Mouse (Mus musculus) lung, embryonic 14.5 days (tissue): ENCODE data around the gene Ccne1. TPM values are rescaled to one million over a fixed set of nuclear protein-coding genes. Genes with fewer than 3 reads are reported as not detected.
A peak's percentile ranks its signal among the peaks of the same experiment; 100 is the strongest.
"Not testable (repeated sequence)": the region's sequence is repeated elsewhere in the genome, so short reads cannot be mapped to it uniquely, and the experiment has no call there.

Experiments
- ATAC-seq: fragments of 200-750 bp; cut with Nextera tagmentation; 2 replicates; pipeline ENCODE4 v1.8.0; 2017; ENCODE audit warnings: mild to moderate bottlenecking, moderate TSS enrichment, moderate library complexity; ENCODE audit not compliant: insufficient read depth
- DNase-seq: peaks from one replicate; pipeline ENCODE4 v3.0.0-alpha.2; 2015
- H3K27ac ChIP-seq: fragments of 300-500 bp; sonication (generic); 2 replicates; pipeline ENCODE4 v1.5.1; 2014; ENCODE audit warnings: low read depth, mild to moderate bottlenecking, moderate library complexity
- H3K27me3 ChIP-seq: fragments of 300-500 bp; sonication (generic); 2 replicates; pipeline ENCODE4 v1.6.1; 2014; ENCODE audit warnings: low read length, control low read depth; ENCODE audit not compliant: insufficient read depth
- H3K36me3 ChIP-seq: fragments of 300-500 bp; sonication (generic); 2 replicates; pipeline ENCODE4 v1.6.1; 2014; ENCODE audit warnings: control low read depth; ENCODE audit not compliant: insufficient read depth
- H3K4me1 ChIP-seq: fragments of 300-500 bp; sonication (generic); 2 replicates; pipeline ENCODE4 v1.6.1; 2014; ENCODE audit warnings: antibody characterized with exemption, control low read depth; ENCODE audit not compliant: insufficient read depth
- H3K4me2 ChIP-seq: fragments of 300-500 bp; sonication (generic); 2 replicates; pipeline ENCODE4 v1.6.1; 2014; ENCODE audit warnings: mild to moderate bottlenecking
- H3K4me3 ChIP-seq: fragments of 300-500 bp; sonication (generic); 2 replicates; pipeline ENCODE4 v1.5.1; 2014; ENCODE audit warnings: low read depth, low read length
- H3K9ac ChIP-seq: fragments of 300-500 bp; sonication (generic); 2 replicates; pipeline ENCODE4 v1.6.1; 2014
- H3K9me3 ChIP-seq: fragments of 300-500 bp; sonication (generic); 2 replicates; pipeline ENCODE4 v1.6.1; 2016; ENCODE audit warnings: low read depth, low read length, control low read depth
- CTCF ChIP-seq: IDR thresholded peaks from 2 replicates; pipeline ENCODE4 v1.5.1; 2016; ENCODE audit warnings: antibody characterized with exemption, low read depth
- WGBS: fragments of 180-500 bp; shearing (Covaris S2); extraction: QIAGEN DNeasy Blood & Tissue Kit; methylation state at CpG from one replicate; pipeline ENCODE4 v1.1.7; 2014; 5-methylcytosine and 5-hydroxymethylcytosine counted together
- polyA plus RNA-seq: library from polyadenylated mRNA; unstranded; fragments of >200 nt; fragmentation: Nextera tagmentation; extraction: Ambion mirVana; gene quantifications from 2 replicates; pipeline ENCODE4 v1.2.1, GENCODE M21; 2014

Ccne1 gene
- polyA plus RNA-seq, 1 experiment from 2014 or later: 79.8 TPM

DNA sequence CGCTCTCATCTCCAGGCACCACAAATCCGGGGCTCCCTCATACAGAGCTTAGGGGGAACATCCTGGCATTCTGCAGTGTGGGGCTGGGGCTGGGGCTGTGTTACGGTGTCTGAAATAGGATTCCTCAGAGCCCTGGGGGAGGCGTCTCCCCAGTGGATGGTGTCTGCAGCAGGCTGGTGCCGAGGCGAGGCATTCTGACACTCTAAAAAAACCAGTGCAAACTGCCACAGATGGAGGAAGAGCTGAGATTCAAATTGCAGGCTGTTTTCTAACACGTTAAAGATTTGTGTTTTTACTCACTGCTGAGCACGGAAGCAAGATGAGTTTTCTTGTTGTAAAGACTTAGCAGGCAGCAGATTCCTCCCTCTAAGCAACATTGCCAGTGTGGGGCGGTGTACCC is 33.0 kb upstream of the Ccne1 start:
- ATAC-seq (no peak), DNase-seq (no peak)
- no peak overlapping the region for H3K4me2 ChIP-seq
- H3K9ac ChIP-seq: no peak overlapping the region
- WGBS: 35% methylated on average over 9 of the region's 9 CpGs
- TF ChIP-seq CTCF: no peak
- H3K4me1 ChIP-seq: no peaks in the 10 kb centered on the region
- H3K4me3 ChIP-seq: no peak overlapping the region
- H3K9me3 ChIP-seq: no peaks in the 10 kb centered on the region
- H3K27me3 ChIP-seq: no peaks in the 10 kb centered on the region
- H3K36me3 ChIP-seq: no peaks in the 10 kb centered on the region
- H3K27ac ChIP-seq: no peak overlapping the region

DNA sequence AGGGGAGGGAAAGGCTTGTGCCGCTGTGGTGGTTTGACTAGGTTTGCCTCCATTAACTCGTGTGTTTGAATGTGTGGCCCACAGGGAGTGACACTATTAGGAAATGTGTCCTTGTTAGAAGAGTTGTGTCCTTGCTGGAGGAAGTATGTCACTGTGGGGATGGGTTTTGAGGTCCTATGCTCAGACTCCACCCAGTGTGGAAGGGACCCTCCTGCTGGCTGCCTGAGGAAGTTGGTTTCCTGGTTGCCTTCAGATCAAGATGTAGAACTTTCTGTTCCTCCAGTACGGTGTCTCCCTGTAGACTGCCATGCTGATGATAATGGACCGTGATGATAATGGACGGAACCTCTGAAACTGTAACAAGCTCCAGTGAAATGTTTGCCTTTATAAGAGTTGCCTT is 27.1 kb upstream of the Ccne1 start:
- ATAC-seq: no peak
- Histone ChIP-seq H3K27me3 (no peaks in the 10 kb centered on the region), H3K9ac (no peak overlapping the region), H3K27ac (no peak overlapping the region), H3K4me1 (no peaks in the 10 kb centered on the region), H3K4me2 (no peak overlapping the region), H3K9me3 (no peaks in the 10 kb centered on the region), H3K4me3 (no peak overlapping the region), H3K36me3 (no peaks in the 10 kb centered on the region)
- DNase-seq: no peak
- TF ChIP-seq CTCF: no peak
- 86% methylated on average over 5 of the region's 5 CpGs for WGBS

DNA sequence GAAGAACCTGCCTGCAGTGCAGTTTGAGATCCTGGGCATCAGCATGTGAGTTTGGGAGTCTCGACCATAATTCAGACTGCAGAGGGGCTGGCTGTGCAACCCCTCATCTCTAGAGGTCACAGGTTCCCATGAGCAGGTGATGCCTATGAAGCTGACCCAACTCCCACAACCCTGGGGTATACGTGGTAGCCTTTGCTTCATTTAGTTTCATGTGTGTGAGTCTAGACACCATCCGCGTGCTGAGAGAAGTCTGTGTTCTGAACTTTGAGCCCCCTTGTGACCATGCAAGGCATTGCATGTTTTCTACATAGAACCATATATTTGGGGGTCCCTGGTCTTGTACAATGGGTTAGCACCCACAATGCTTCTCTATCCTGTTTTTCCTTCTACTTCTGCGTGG is 23.9 kb upstream of the Ccne1 start:
- peak; percentile 84 for DNase-seq
- TF ChIP-seq CTCF: peak; percentile 84
- H3K9ac ChIP-seq: no peak overlapping the region
- no peak overlapping the region for H3K4me3 ChIP-seq
- no peak overlapping the region for H3K4me2 ChIP-seq
- 28% methylated on average over 5 of the region's 5 CpGs for WGBS
- no peaks in the 10 kb centered on the region for H3K36me3 ChIP-seq
- no peaks in the 10 kb centered on the region for H3K9me3 ChIP-seq
- no peaks in the 10 kb centered on the region for H3K4me1 ChIP-seq
- no peak overlapping the region for H3K27ac ChIP-seq
- H3K27me3 ChIP-seq: no peaks in the 10 kb centered on the region
- peak; percentile 67; the same call in 1 of the 2 replicates for ATAC-seq

DNA sequence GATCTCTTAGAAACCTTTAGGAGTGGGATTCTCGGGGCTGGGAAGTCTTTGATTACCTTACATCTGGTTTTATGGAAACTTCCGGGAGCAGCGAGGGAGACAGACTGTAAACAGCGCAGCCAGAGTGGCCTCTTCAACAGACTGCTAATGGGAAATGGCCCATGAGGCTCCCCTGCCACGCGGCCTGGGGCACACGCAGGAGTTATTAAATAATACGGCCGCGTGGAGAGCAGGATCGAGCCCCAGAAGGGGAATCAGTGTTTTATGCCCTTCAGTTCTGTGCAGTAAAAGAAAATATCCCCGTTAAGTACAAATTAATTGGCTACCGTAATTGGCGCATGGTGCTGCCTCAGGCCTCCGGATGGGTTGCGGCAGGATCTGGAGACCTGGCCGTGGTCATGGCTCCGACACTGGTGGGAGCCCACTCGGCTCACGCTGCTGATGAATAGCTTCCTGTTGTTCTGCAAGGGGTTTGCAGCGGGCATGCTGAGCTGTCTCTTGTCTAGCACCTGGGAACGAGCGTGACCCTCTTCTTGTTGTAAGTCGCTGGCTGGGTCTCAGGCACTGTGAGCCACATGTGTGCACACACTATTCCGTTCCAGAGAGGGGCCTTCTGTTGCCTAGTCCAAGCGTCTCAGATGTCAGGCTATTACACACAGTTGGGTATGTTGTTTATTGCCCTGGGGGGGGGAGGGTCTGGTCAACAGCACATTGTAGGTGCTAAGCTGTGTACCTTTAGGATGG is 22.8 kb upstream of the Ccne1 start:
- no peaks in the 10 kb centered on the region for H3K36me3 ChIP-seq
- H3K9ac ChIP-seq: no peak overlapping the region
- 64% methylated on average over 26 of the region's 26 CpGs for WGBS
- ATAC-seq (peak; percentile 7; the same call in 1 of the 2 replicates), DNase-seq (no peak)
- no peak for TF ChIP-seq CTCF
- H3K9me3 ChIP-seq: no peaks in the 10 kb centered on the region
- no peak overlapping the region for H3K4me2 ChIP-seq
- H3K4me3 ChIP-seq: no peak overlapping the region
- H3K27me3 ChIP-seq: no peaks in the 10 kb centered on the region
- H3K27ac ChIP-seq: no peak overlapping the region
- H3K4me1 ChIP-seq: no peaks in the 10 kb centered on the region

DNA sequence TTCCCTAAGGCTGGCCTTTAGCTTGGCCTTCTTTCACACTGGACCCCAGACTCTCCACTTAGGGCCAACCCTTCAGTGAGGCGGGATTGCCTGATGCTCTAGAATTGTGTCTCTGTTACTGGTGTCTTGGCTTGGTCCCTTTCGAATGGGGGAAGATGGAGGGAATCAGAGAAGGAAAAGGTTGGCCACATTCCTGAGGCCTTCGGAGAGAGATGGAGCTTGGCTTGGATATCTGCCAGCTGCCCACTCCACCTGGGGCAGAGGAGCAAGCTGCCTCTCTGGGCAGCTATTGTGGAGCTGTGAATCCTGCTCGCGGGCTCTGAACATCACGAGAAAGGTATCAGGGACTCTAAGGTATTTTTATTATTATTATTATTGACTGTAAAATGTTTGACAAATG is 22.2 kb upstream of the Ccne1 start:
- WGBS: 78% methylated on average over 6 of the region's 6 CpGs
- ATAC-seq (no peak), DNase-seq (no peak)
- H3K27me3 ChIP-seq: no peaks in the 10 kb centered on the region
- no peaks in the 10 kb centered on the region for H3K9me3 ChIP-seq
- H3K4me2 ChIP-seq: no peak overlapping the region
- no peak overlapping the region for H3K9ac ChIP-seq
- H3K27ac ChIP-seq: no peak overlapping the region
- no peak overlapping the region for H3K4me3 ChIP-seq
- no peaks in the 10 kb centered on the region for H3K36me3 ChIP-seq
- TF ChIP-seq CTCF: no peak
- H3K4me1 ChIP-seq: no peaks in the 10 kb centered on the region

DNA sequence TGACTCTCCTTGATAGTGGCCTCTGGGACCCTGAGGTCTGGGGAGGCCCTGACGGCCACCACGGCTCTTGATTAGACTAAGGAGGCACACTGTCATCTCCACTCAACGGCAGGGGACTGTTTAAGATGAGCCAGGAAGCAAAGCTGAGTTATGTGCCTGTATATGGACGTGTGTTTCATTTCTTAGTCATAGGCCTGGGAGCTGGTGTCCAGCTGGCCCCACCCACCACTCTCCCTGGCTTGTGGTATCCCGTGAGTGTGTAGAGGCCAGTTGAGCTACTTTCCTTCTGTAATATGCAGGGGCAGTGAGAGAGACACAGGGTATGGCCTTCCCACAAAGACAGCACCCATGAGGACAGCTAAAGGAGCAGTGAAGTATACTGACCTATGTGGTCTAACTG is 20.9 kb upstream of the Ccne1 start:
- H3K4me3 ChIP-seq, H3K9ac ChIP-seq, H3K9me3 ChIP-seq, ATAC-seq, H3K36me3 ChIP-seq, H3K27me3 ChIP-seq, H3K27ac ChIP-seq, H3K4me1 ChIP-seq, H3K4me2 ChIP-seq, DNase-seq: not testable (repeated sequence)
- WGBS: 40% methylated on average over 5 of the region's 5 CpGs

DNA sequence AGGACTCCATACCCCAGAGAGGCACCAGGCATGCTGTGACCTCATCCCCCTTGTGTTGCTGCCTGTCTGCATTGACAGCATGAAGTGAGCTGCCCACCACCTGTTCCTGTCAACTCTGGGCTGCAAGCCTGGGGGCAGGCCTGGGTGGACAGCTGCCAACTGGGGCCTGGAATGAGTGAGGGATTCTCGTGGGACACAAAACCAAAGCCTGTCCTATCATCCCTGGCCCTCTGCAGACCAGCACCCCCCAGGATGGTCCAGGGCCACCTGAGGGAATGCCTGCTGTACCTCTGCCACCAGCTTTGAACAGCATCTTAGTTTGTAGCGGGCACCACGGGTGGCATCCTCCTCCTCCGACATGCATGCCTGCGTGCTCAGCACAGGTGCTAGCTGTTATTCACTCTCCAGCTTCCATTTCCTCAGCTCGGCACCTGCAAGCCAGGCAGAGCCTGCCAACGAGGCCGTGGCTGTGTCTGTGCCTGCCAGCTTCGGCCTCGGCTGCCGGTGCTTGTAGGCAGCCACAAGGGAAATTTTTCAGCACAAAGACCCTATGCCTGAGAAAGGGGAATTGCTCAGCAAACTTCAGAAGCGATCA is 18.3 kb upstream of the Ccne1 start:
- no peaks in the 10 kb centered on the region for H3K27me3 ChIP-seq
- H3K4me1 ChIP-seq: no peaks in the 10 kb centered on the region
- WGBS: 71% methylated on average over 12 of the region's 12 CpGs
- no peak for TF ChIP-seq CTCF
- no peak overlapping the region for H3K4me3 ChIP-seq
- no peaks in the 10 kb centered on the region for H3K9me3 ChIP-seq
- no peak overlapping the region for H3K4me2 ChIP-seq
- H3K9ac ChIP-seq: no peak overlapping the region
- no peak for ATAC-seq
- no peak overlapping the region for H3K27ac ChIP-seq
- no peak for DNase-seq
- no peaks in the 10 kb centered on the region for H3K36me3 ChIP-seq

DNA sequence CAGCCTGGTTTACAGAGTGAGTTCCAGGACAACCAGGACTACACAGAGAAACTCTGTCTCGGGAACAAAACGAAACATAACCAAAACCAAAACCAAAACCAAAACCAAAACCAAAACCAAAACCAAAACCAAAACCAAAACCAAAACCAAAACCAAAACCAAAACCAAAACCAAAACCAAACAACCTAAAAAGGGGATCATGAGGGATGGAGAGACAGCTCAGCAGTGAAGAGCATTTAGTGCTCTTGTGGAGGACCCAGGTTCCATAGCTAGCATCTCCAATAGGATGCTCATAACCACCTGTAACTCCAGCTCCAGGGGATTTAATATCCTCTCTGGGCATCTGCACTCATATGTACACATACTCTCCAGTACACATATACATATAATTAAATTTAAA is 16.8 kb upstream of the Ccne1 start:
- not testable (repeated sequence) for H3K27me3 ChIP-seq, H3K9me3 ChIP-seq, H3K27ac ChIP-seq, DNase-seq, H3K4me3 ChIP-seq, ATAC-seq, H3K4me1 ChIP-seq, H3K36me3 ChIP-seq, H3K4me2 ChIP-seq, H3K9ac ChIP-seq
- WGBS: 66% methylated on average over 2 of the region's 2 CpGs
